Mouse (Mus musculus) lung, adult 2 months (tissue): Measurements from ENCODE around the gene Gdf11.

ENCODE experiments used
- CTCF ChIP-seq: fragments of 200-500 bp; IDR thresholded peaks from 2 replicates; pipeline ENCODE4 v1.5.1; 2011; ENCODE audit warnings: mild to moderate bottlenecking, low read length, control low read depth; ENCODE audit not compliant: insufficient read depth
- POLR2A ChIP-seq: fragments of 200-500 bp; IDR thresholded peaks from 2 replicates; pipeline ENCODE4 v1.6.1; 2011; ENCODE audit warnings: low read depth, mild to moderate bottlenecking, control low read depth, low read length, borderline replicate concordance; ENCODE audit errors: extremely low read depth

GRCm38 (mm10) chr10:128837400-128837799 lies 54.1 kb downstream of the Gdf11 start:
- TF ChIP-seq CTCF (no peak), POLR2A (no peak)
